Mouse (Mus musculus) heart, postnatal 14 days (tissue): Measurements from ENCODE around the gene N4bp1. TPM values are rescaled to one million over a fixed set of nuclear protein-coding genes. Genes with fewer than 3 reads are reported as not detected.

ENCODE experiments used
- DNase-seq, 2 experiments: peaks; one replicate each; pipeline ENCODE4 v3.0.0; 2021 to 2022
- intact Hi-C: fragments of 180-260 bp; cut with DNase I; formaldehyde crosslinking; loops from one replicate; pipeline ENCODE4 v1.15.1; 2025
- total RNA-seq, 2 experiments: library from RNA; stranded (reverse); gene quantifications; 2 replicates each; pipeline ENCODE4 v1.2.3; 2021

The N4bp1 gene
- total RNA-seq, 2 experiments from 2014 or later: 17.1 to 18.0 TPM

DNA sequence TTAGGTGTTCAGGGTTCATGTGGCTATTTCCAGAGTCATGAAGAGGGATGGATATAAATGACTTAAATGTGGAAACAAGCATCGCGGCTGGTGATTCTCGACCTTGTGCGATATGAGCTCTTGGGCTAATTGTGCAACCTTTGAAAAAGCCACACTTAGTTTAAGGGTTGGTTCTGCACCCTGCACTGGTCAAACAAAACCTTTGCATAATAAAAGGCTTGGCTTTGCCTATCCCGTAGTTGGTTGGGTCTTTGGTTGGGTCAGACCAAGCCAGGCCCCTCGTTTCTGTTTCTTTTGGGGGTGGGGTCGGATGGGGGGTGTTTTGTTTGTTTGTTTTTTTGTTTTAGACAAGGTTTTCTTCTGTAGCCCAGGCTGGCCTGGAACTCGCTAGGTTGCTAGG is 17.6 kb upstream of the N4bp1 start:
- intact Hi-C loops: loop anchor here (2.0 to 5.0 kb wide), 5 partner anchors 40 to 1205 kb away; no protein-coding TSS in a partner anchor
- no peak for DNase-seq

- intact Hi-C loops: loop anchor here (2.0 to 5.0 kb wide), 5 partner anchors 40 to 1205 kb away; no protein-coding TSS in a partner anchor
- peak; percentile 46 to 62 for DNase-seq
Observed at GRCm38 (mm10) chr8:86901972-86902371, 16.9 kb upstream of the N4bp1 start.

DNA sequence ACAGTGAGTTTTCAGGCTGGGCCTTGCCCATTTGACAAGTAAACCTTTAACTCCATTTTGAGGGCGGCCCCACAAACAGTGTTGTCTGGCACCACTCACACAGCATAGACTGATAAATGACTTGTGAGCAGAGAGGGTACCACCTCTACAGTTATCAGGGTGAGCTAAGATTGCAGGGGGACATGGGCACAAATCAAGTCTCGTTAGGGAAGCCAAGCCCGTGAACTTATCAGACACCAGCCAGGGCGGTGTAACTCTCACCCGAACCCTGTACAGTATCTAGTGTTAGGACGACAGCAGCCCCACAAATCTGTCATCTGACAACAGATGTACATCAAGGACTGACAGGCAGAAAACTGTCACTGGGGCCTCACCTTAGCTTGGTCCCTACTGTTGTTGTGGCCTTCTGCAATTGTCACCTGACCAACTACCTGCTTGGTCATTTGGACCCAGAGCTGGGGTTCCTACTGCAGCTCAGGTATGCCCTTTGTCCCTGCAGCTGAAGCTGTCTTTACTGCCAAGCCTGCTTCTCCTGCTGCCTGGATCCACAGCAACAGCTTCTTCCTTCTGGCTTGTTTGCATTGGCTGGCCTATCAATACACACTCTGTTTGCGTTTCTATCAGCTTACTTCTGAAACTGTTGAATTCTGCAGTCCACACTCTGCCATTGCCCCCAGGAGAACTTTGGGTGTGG is 12.8 kb upstream of the N4bp1 start:
- intact Hi-C loops: loop anchor here (2.0 kb wide), 1 partner anchor 151 kb away; no protein-coding TSS in a partner anchor
- no peak for DNase-seq

DNA sequence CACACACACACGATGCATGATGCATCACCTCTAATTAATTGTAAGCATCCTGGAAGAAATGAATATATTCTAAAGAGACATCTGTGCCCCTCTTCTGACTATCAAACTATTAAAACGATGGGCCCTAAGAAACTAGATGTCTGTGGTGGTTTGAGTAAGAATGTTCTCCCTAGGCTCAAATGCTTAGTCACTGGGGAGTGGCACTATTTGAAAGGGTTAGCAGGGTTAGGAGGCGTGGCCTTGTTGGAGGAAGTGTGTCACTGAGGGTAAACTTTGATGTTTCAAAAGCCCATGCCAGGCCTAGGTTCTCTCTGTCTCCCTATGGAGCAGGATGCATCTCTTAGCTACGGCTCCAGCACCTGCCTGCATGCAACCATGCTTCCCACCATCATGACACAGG is 10.3 kb upstream of the N4bp1 start:
- no peak for DNase-seq
- intact Hi-C loops: no loop called here

GRCm38 (mm10) chr8:86894194-86894761 is 9.2 kb upstream of the N4bp1 start:
- no peak for DNase-seq
- intact Hi-C loops: no loop called here

DNA sequence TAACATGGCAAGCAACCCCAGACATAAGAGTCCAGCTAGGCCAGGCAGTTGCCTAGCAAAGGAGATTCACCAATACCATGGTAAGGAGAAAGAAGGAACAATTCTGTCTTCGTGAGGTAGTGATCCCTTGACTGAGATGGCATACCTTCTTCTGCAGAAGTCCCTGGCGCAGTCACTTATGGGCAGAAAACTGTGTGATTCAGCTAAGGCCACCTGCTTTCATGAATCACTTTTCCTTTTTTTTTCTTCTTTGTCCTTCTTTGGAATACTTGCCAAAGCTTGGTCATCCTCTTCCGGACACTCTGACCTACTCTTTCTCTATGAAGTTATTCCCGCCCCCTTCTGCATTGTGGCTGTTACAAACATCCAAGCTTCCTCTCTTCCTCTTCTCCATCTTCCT is 8.5 kb upstream of the N4bp1 start:
- intact Hi-C loops: no loop called here
- no peak for DNase-seq

DNA sequence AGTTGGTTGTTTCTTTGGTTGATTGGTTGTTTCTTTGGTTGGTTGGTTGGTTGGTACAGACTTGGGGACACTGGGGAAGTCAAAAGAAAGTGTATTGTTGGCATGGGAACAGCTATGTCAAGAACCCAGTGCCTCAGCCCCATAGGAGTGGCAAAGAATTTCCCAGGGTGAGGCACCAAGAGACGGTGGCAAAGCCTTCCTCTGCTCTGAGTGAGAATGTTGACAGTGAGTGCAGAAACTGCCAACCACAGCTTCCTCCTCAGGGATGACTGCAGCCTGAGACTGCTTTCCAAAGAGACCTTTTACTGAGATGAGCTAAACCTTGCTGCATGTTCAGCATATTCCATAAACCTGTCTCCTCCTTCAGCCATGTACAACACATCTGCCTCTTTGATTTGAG is 6.5 kb upstream of the N4bp1 start:
- intact Hi-C loops: no loop called here
- no peak for DNase-seq

GRCm38 (mm10) chr8:86888058-86888939 is 3.2 kb upstream of the N4bp1 start:
- DNase-seq: peak; percentile 37 to 45
- intact Hi-C loops: no loop called here

GRCm38 (mm10) chr8:86884067-86884466 is 991 bp downstream of the N4bp1 start:
- intact Hi-C loops: loop anchor here (5.0 kb wide), 3 partner anchors 37 to 137 kb away; partner anchors contain the start of genes Gm10638 and Siah1a
- no peak for DNase-seq

DNA sequence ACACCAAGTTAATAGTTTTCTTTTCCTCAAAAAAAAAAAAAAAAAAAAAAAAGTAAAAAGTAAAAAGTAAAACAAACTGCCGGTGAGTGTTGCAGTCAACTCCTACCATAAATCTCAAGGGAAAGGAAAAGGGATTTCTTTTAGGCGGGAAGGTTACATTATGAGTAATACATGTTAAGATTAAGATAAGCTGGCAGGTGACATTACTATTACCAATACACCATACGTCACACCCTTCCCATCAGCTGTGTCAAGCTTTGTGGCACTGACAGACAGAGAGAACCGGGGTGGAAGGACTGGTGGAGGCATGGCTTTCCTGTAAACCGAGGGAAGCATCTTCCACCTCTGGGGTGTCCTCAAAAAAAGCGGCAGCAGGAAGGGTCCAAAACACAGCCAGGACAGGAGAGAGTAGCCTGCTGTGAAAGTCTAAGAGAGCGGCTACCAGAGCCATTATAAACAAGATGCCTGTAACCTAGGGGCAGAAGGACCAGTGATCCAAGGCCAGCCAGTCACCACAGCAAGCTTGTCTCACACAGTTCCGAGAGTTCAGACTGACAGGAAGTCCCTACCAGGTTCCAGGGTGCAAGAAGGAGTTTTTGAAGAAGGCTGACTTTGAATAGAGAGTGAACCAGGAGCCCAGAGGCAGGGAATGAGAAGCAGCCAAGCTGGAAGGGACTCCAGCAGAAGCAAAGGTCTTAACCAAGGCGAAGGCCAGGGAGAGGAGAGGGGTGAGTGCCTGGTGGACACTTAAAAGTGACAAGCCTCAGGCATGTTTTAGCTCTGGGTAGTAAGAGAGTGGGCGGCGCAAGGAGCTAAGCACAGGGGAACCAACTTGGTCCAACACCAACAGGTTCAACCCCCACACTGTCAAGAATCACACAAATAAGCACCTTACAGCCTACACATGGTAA is 2.2 kb downstream of the N4bp1 start:
- intact Hi-C loops: loop anchor here (5.0 kb wide), 3 partner anchors 36 to 136 kb away; partner anchors contain the start of genes Gm10638 and Siah1a
- DNase-seq: no peak

- intact Hi-C loops: loop anchor here (5.0 kb wide), 3 partner anchors 35 to 135 kb away; partner anchors contain the start of genes Gm10638 and Siah1a
Observed at GRCm38 (mm10) chr8:86881951-86882350, 3.1 kb downstream of the N4bp1 start.

GRCm38 (mm10) chr8:86881068-86881609 is 3.9 kb downstream of the N4bp1 start:
- no peak for DNase-seq
- intact Hi-C loops: loop anchor here (5.0 kb wide), 3 partner anchors 34 to 134 kb away; partner anchors contain the start of genes Gm10638 and Siah1a

More at GRCm38 (mm10) chr8:86881951-86882350, 3.1 kb downstream of the N4bp1 start:
- no peak for DNase-seq

DNA sequence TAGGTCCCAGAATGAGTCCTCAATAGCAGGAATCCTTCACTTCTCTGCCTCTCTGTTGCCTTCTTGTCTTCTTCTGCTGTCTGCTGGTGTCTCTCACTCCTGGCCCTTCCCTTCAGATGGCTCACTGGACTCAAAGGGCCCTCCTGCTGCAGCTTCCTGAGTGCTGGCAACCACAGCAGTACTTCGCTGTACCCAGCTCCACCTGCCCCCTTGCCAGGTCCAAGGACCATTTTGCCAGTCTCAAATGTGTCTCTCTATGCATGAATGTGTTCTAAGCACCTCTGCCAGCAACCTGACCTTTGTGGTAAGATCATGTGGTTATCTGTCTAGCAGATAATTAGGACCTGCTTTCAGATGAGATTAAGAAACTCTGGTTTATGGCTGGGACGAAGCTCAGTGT is 8.2 kb downstream of the N4bp1 start:
- intact Hi-C loops: no loop called here
- DNase-seq: no peak

DNA sequence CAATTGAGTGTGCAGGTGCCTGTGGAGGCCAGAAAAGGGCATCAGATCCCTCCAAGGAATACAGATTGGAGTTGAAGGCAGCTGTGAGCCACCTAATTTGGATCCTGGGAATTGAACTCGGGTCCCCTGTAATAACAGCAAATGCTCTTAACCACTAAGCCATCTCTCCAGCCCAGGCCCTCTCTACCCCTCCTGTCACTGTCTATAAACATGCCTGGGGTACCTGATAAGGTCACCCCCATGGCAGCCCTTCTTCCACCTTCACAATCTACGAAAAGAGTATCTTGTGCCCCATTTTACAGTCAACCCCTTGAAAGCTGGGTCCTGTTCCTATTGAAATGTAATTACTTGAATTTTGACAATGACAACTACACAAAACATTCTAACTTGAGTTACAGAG is 11.0 kb downstream of the N4bp1 start:
- no peak for DNase-seq
- intact Hi-C loops: no loop called here

GRCm38 (mm10) chr8:86873151-86873550 is 11.9 kb downstream of the N4bp1 start:
- peak; percentile 41 to 48 for DNase-seq
- intact Hi-C loops: no loop called here

DNA sequence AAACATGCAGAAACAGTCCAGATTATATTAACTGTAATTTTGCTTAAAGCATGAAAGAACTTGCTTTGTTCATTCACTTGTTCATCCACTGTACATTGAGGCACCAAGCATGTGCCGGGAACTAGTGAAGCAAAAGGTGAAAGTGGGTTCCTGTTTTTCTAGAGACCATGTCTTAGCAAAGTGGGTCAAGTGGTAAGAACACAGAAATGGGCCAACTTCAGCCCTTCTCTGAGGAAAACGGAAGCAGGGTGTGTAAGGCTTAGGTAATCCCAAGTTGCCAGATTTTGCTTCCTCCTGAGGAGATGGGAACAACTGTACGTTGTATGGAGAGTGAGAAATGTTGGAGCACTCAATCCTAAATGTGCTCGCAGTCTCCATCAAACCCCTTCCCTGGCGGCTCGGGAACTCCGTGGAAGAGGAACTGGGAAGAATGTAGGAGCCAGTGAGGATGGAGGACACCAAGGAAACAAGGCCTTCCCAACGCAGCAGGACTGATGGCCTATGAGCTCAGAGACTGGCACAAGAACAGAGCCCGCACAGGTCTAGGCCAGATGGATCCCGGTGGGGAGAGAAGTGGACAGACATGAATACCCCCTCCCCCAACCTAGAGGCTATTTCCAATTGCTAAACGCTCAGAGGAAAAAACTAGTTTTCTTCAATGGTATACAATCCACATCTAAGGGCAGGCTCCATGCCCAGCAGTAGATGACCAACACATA is 12.8 kb downstream of the N4bp1 start:
- intact Hi-C loops: no loop called here
- DNase-seq: no peak

DNA sequence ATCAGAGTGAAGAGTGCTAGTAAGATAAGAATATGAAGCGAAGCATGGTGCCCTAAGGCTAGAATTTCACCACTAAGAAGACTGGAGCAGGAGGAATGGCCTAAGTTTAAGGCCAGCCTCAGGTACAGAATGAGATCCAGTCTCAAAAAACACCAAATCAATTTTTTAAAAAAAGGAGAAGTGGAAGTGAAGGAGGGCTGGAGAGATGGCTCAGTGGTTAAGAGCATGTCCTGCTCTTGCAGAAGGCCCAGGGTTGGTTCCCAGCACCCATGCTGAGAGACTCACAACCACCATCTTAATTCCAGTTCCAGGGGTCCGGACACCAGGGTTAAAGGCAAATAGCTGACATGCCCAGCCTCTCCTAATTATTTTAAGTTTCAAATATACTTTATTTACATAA is 13.6 kb downstream of the N4bp1 start:
- intact Hi-C loops: no loop called here
- DNase-seq: no peak

DNA sequence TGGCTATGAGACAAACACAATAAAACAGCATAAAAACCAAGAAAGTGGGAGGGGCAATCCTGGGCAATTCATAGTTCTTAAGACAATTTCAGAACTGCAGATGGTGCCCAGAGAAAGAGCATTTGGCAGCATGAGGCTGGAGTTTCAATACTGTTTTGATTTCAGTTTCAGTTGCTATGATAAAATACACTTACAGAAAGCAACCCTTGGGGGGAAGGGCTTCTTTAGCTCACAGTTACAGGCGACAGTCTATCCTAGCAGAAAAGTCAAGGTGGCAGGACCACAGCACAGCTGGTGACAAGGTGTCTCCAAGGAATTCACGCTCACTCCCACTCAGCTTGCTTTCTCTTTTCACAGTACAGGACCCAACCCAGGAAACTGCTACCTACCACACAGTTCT is 14.3 kb downstream of the N4bp1 start:
- intact Hi-C loops: no loop called here
- DNase-seq: no peak

DNA sequence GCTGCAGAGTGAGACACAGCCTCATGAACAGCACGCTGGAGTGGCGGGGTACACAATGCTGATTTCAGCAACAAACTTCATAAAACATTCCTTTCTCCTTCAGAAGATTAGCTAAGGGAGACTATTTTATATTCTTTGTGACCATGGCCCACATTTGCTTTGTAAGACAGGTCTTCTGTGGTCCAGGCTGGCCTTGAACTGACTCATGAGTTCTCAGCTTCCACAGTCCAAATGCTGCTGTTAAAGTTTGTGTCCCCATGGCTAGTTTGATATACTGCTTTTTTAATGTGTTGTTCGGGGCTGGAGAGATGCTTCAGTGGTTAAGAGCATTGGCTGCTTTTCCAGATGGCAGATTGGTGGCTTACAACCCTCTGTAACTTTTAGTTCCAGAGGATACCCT is 17.0 kb downstream of the N4bp1 start:
- no peak for DNase-seq
- intact Hi-C loops: no loop called here
